Mouse (Mus musculus) urinary bladder, postnatal 4 days (tissue): ENCODE data around the gene Smc2.
"Not testable (repeated sequence)": the region's sequence is repeated elsewhere in the genome, so short reads cannot be mapped to it uniquely, and the experiment has no call there.

Experiments used
- DNase-seq, 2 experiments: peaks; one replicate each; pipeline ENCODE4 v3.0.0; 2021 to 2022; ENCODE audit warnings: low spot score in 2 of 2

Smc2 gene

GRCm38 (mm10) chr4:52438886-52439664 lies at the start of gene Smc2:
Smc2 (plus strand) TSS chr4:52439243.
- peak; percentile 88 to 91 for DNase-seq

DNA sequence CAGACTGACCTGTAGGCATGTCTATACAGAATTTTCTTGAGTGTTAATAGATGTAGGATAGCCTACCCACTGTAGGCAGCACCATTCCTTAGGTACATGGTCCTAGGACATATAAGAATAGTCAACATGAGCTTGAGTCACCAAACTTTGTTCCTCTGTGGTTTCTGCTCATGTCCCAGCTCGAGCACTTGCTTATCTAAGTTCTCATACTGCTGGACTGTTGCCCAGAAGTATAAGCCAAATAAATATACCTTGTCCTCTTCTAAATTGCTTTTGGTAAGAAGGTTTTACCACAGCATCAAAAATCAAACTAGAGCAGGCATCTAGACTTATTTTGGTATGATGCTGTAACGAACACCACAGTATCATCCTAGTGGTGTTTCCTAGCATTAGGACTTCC lies 27.5 kb upstream of the Smc2 start:
- no peak for DNase-seq

DNA sequence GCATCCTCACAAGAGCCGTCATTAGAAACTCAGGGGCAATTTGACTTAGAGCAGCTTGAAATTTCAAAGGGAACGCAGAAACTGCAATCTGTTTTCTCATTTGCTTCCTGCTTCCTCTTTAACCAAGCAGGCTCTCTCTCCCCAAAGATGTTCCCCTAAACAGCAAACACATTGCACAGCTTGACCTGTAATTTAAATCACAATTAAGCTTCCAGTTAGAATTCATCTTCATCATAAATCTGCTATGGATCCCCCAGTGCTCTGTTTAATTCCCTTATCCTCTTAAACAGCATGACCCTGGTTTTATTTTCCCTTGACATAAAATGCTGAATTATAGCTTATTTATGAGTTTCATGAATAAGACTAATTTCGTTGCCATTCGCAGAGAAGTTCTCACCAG lies 15.4 kb upstream of the Smc2 start:
- no peak for DNase-seq

GRCm38 (mm10) chr4:52429310-52430198 lies 9.5 kb upstream of the Smc2 start:
- DNase-seq, result no peak

- DNase-seq, result not testable (repeated sequence)
Observed at GRCm38 (mm10) chr4:52435551-52435950, 3.5 kb upstream of the Smc2 start.

DNA sequence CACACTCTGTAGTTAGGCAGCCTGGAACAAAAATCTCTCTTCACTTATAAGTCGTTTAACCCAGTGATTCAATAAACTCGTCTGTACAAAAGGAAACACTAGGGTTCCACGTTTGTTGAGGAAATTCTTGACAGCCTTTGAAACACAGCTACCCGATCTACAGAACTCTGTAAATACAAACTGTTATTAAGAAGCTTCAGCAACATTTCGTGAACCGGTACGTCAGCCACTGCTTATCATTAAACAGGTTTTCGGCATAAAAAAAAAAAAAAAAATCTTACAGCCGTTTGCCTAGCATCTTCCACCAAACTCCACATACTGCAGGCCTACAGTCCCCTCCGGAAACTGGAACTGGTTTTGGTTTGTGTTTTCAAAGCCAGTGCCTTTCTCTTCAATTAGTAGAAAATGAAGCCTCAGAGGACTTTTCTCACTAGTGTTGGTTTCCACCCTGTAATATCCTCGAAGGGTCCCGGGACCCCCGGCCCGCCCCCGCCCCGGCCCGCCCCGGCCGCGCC lies 615 bp upstream of the Smc2 start:
- no peak for DNase-seq

DNA sequence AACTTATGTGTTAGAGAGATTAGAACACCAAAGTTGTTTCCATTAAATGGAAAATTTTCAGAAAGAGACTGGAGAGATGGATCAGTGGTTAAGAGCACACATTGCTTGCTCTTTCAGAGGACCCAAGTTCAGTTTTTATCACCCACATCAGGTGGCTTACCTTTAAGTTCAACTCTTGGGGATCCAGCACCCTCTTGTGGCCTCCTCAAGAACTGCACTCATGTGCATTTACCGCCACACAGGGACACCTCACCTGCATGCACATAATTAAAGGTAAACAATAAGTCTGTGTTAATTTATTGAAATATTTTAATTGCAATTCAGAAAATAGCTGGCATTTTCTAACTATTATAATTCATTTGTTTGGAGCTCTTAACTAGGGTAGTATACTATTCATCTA lies 20.7 kb downstream of the Smc2 start:
- no peak for DNase-seq

DNA sequence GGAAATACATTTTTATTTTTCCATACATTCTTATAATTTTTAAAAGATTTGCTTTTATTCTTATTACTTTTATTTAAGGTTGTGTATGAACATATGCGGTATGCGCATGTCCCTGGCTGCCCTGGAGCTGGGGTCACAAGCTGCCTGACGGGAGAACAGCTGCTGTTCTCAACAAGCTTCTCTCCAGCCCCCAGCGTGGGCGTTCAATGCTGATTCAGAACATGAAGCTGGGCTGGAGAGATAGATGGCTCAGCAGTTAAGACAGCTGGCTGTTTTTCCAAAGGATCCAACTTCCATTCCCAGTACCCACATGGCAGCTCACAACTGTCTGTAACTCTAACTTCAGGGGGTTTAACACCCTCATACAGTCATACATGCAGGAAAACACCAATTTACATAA lies 22.3 kb downstream of the Smc2 start:
- DNase-seq, result no peak

- no peak for DNase-seq
Observed at GRCm38 (mm10) chr4:52473431-52473830, 34.4 kb downstream of the Smc2 start.

- no peak for DNase-seq
Observed at GRCm38 (mm10) chr4:52487486-52487885, 48.4 kb downstream of the Smc2 start.

- DNase-seq, result not testable (repeated sequence)
Observed at GRCm38 (mm10) chr4:52497144-52497543, 58.1 kb downstream of the Smc2 start, which contains the start of gene Vma21-ps. Vma21-ps (minus strand) TSS chr4:52497244.

- DNase-seq, result no peak
Observed at GRCm38 (mm10) chr4:52517580-52517979, 78.5 kb downstream of the Smc2 start.

DNA sequence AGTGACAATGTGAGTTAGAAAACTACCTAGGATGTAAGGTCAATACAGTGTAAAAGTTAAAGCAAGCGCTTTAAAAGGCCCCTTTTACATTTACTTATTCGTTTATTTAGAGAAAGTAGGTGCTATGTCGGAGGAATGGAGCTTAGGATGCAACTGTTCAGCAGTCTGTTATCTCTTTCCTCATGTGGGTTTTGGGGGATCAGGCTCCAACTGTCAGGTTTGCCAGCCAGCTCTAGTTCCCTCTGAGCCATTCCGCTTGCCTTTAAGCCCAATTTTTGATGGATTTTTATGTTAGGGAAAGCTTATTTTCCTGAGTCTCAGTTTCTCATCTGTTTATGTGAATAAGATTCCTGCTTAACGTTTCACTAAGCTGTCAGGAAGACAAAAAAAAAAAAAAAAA lies 80.3 kb downstream of the Smc2 start:
- DNase-seq, result no peak

- no peak for DNase-seq
Observed at GRCm38 (mm10) chr4:52526464-52526863, 87.4 kb downstream of the Smc2 start.

GRCm38 (mm10) chr4:52530636-52531035 lies 91.6 kb downstream of the Smc2 start:
- no peak for DNase-seq
